Mouse (Mus musculus): Measurements from ENCODE around the gene Cd300ld5.
"Not testable (repeated sequence)": the region's sequence is repeated elsewhere in the genome, so short reads cannot be mapped to it uniquely, and the experiment has no call there.

Gene Cd300ld5

DNA sequence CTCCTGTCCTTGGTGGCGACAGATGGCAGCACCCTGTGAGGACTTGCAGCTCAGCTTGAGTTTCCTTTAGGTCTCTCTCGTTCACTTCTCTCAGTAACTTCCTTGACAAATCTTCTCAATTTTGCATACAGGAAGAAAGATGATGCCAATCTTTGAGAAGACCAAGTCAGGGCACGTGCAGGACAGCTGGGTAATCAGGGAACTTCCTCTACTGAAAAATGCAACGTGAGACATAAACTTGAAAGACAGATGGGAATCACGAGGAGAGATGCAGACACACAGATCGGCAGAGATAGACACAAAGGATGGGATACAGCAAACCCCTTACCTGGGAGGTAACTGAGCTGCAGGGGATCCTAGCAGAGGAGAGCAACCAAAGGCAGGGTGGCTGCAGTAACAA lies 10.7 kb downstream of the Cd300ld5 start, which contains the start of gene Cd300ld4:
TSS of gene Cd300ld4 (minus strand) at position 101 of the 400 bp plus-strand sequence.
- not testable (repeated sequence) for DNase-seq

DNA sequence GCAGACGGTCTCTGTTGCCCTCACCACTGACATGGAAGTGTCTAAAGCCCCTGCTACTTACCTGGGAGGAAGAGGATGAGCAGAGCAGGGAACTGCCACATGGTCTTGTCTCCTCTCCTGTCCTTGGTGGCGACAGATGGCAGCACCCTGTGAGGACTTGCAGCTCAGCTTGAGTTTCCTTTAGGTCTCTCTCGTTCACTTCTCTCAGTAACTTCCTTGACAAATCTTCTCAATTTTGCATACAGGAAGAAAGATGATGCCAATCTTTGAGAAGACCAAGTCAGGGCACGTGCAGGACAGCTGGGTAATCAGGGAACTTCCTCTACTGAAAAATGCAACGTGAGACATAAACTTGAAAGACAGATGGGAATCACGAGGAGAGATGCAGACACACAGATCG lies 21.5 kb downstream of the Cd300ld5 start, which contains the start of gene Cd300ld2:
TSS of gene Cd300ld2 (minus strand) at position 101 of the 400 bp plus-strand sequence.
- DNase-seq = not testable (repeated sequence)

DNA sequence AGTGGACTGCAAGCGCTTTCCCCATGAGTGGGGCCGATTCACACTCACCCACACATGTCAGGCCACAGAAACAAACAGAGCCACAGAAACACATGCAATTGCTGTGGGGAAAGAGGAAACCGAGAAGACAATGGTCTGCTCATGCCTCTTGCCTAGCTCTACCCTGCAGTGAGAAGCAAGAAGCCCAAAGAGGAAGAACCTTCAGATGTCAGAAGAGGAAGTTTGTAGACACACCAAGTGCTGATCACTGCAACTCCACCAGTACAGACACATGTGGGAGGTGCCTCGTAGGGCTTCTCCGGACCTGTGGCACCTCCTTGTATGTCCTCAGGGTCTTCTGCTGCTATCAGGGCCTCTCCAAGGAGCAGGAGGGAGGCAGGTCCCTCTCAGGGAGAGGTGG lies 33.5 kb downstream of the Cd300ld5 start:
- peak; percentile 43 for DNase-seq

DNA sequence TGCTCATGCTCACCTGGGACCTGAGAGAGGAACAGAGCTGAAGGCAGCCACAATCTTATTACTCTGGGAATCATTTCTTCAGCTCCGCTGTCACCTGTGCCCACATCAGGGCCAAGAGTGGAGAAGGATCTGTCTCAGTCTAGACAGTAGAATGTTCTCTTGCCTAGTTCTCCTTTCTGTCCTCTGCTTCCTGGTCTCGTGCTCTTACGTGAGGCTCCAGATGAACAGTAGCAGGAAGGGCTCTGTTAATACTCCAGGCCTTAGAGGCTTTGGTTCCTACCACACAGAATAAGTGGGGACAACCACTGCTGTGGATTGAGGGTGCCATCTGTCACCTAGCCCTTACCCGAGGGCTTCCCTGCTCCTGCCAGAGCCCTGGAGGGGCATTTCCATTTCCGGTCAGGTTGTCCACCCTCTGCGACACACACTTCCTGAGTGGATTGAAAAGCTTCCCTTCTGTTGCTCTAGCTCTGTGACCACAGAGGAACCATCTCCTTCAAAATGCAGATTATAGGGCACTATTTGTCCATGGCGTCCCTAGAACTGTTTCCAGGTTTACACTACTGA lies 36.0 kb downstream of the Cd300ld5 start, which contains the start of gene Cd300c2:
TSS of gene Cd300c2 (minus strand) at position 407 of the 567 bp plus-strand sequence.
- DNase-seq = peak; percentile 24

DNA sequence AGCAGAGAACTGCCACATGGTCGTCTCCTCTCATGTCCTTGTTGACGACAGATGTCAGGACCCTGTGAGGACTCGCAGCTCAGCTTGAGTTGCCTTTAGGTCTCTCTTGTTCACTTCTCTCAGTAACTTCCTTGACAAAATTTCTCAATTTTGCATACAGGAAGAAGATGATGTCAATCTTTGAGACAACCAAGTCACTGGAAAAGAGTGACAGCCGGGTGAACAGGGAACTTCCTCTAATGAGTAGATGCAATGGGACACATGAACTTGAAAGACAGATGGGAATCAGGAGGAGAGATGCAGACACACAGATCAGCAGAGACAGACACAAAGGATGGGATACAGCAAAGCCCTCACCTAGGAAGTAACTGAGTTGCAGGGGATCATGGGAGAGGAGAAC lies 47.8 kb downstream of the Cd300ld5 start, which contains the start of gene Cd300ld:
TSS of gene Cd300ld (minus strand) at position 130 of the 400 bp plus-strand sequence.
- no peak for DNase-seq

DNA sequence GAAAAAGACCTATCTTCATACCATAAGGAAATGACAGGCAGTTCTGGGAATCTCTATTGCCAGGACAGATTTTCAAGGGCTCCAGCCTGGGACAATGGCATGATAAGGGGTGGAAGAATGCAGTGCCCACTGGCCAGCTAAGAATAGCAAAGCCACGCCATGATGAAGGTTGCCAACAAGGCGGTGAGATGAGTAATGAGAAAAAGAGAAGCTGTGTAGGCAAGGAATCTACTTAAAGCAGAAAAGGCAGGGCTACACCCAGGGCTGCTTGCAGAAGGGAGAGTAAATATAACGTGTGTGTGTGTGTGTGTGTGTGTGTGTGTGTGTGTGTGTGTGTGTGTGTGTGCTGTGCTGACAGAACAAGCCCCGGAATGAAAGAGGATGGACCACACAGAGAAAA lies 55.7 kb downstream of the Cd300ld5 start:
- no peak for DNase-seq
